ENCODE assay signal across 31 mouse cellular contexts in genomic region chr9:102528561-102528960, GRCm38 (mm10). TPM values are rescaled to one million over a fixed set of nuclear protein-coding genes. Genes with fewer than 3 reads are reported as not detected.
DNase-seq lines count a peak whose midpoint lies in the region; ATAC-seq lines count a peak whose summit lies in the region.
"Had no signal": no experiment of that assay in that cellular context is flagged by ENCODE, and none has a peak within 500 bp of the region (broad histone marks: within the 10 kb centered on the region; RNA-seq: fewer than 3 reads in every experiment).

No protein-coding gene starts in this region.

- H3K4me1 ChIP-seq in forebrain, embryonic 12.5 days: peaks cover 28% of the 10 kb centered on the region
- peaks cover 9% of the 10 kb centered on the region for H3K4me1 ChIP-seq in forebrain, embryonic 14.5 days (ENCODE audit: control insufficient read depth, insufficient read depth, low read length)
- H3K4me1 ChIP-seq in midbrain, embryonic 12.5 days: peaks cover 25% of the 10 kb centered on the region
- H3K4me1 ChIP-seq in midbrain, embryonic 15.5 days: peaks cover 7% of the 10 kb centered on the region; the same call in 1 of the 2 replicates
- H3K4me1 ChIP-seq in hindbrain, embryonic 16.5 days (ENCODE audit: control insufficient read depth, insufficient read depth, low read depth, low read length): no peaks in the 10 kb centered on the region; the same call in 1 of the 2 replicates
- H3K4me1 ChIP-seq in neural tube, embryonic 15.5 days: peaks cover 16% of the 10 kb centered on the region; the same call in 1 of the 2 replicates
- H3K4me1 ChIP-seq: heart, embryonic 13.5 days; lung, embryonic 15.5 days had no signal

- ATAC-seq in forebrain, embryonic 12.5 days (ENCODE audit: low FRiP score): no peak
- no peak for ATAC-seq in forebrain, embryonic 14.5 days
- ATAC-seq in midbrain, embryonic 12.5 days (ENCODE audit: low FRiP score, low read depth): no peak
- ATAC-seq in midbrain, embryonic 15.5 days (replicated peaks): no peak
- 0 out of 2 replicates have a peak, but pooled peaks have one; percentile 14 for ATAC-seq in hindbrain, embryonic 16.5 days
- no peak for ATAC-seq in neural tube, embryonic 15.5 days (ENCODE audit: low FRiP score)
- ATAC-seq: forebrain, embryonic 16.5 days had no signal

- DNase-seq in forebrain, embryonic 14.5 days (ENCODE audit: low spot score): no peak
- no peak for DNase-seq in gastrocnemius, postnatal 14 days
- DNase-seq in cerebellum, adult 11-12 months: no peak
- DNase-seq: adrenal gland, adult 8-10 months; cerebellum, adult 9-10 months; gastrocnemius, adult 2 months; heart, adult 2 months; heart, postnatal 10 days; kidney, adult 18-20 months; kidney, postnatal 25 days; lung, postnatal 36 days; right cerebral cortex, adult 18-20 months; spleen, adult 18-20 months; thymus, postnatal 14 days had no signal

- intact Hi-C loops in gastrocnemius, postnatal 14 days (cut with DNase I; ENCODE audit: low total_unique reads): no loop called here

- H3K36me3 ChIP-seq in forebrain, embryonic 12.5 days (replicated peaks): no peaks in the 10 kb centered on the region
- H3K36me3 ChIP-seq in forebrain, embryonic 14.5 days (ENCODE audit: control insufficient read depth, insufficient read depth, low read length): no peaks in the 10 kb centered on the region
- no peaks in the 10 kb centered on the region for H3K36me3 ChIP-seq in midbrain, embryonic 12.5 days
- H3K36me3 ChIP-seq in midbrain, embryonic 15.5 days (replicated peaks): no peaks in the 10 kb centered on the region
- H3K36me3 ChIP-seq in hindbrain, embryonic 16.5 days (ENCODE audit: control insufficient read depth, insufficient read depth, low read length): no peaks in the 10 kb centered on the region
- H3K36me3 ChIP-seq in neural tube, embryonic 15.5 days: no peaks in the 10 kb centered on the region
- H3K36me3 ChIP-seq: embryonic facial prominence, embryonic 12.5 days; G1E; heart, embryonic 13.5 days; kidney, embryonic 15.5 days; limb, embryonic 13.5 days; lung, embryonic 15.5 days had no signal

- peaks cover 22% of the 10 kb centered on the region; the same call in 1 of the 2 replicates for H3K27me3 ChIP-seq in forebrain, embryonic 12.5 days
- H3K27me3 ChIP-seq in forebrain, embryonic 14.5 days (replicated peaks; ENCODE audit: control insufficient read depth, insufficient read depth, low read length): no peaks in the 10 kb centered on the region
- peaks cover 16% of the 10 kb centered on the region for H3K27me3 ChIP-seq in midbrain, embryonic 12.5 days
- H3K27me3 ChIP-seq in midbrain, embryonic 15.5 days (replicated peaks): no peaks in the 10 kb centered on the region
- H3K27me3 ChIP-seq in hindbrain, embryonic 16.5 days (replicated peaks; ENCODE audit: control insufficient read depth, insufficient read depth, low read length): no peaks in the 10 kb centered on the region
- H3K27me3 ChIP-seq in neural tube, embryonic 15.5 days (replicated peaks): no peaks in the 10 kb centered on the region
- H3K27me3 ChIP-seq: CH12.LX; lung, embryonic 15.5 days had no signal

- peak overlapping the region; percentile 53; the same call in 1 of the 2 replicates for H3K27ac ChIP-seq in forebrain, embryonic 12.5 days
- H3K27ac ChIP-seq in forebrain, embryonic 14.5 days (ENCODE audit: low read depth, low read length): no peak overlapping the region
- H3K27ac ChIP-seq in midbrain, embryonic 12.5 days (replicated peaks): peak overlapping the region; percentile 58
- H3K27ac ChIP-seq in midbrain, embryonic 15.5 days: no peak overlapping the region
- H3K27ac ChIP-seq in hindbrain, embryonic 16.5 days (ENCODE audit: low read depth, low read length): no peak overlapping the region
- 0 out of 2 replicates have a peak overlapping the region, but pooled peaks have one; percentile 23 for H3K27ac ChIP-seq in neural tube, embryonic 15.5 days (replicated peaks)
- H3K27ac ChIP-seq: embryonic facial prominence, embryonic 12.5 days; gastrocnemius, adult 2 months; heart, adult 2 months; heart, embryonic 13.5 days; kidney, embryonic 15.5 days; limb, embryonic 13.5 days; lung, embryonic 15.5 days had no signal

- WGBS in forebrain, embryonic 12.5 days: 86% methylated on average over 7 of the region's 7 CpGs
- 90% methylated on average over 7 of the region's 7 CpGs for WGBS in forebrain, embryonic 14.5 days
- 79% methylated on average over 7 of the region's 7 CpGs for WGBS in midbrain, embryonic 12.5 days
- 66% methylated on average over 7 of the region's 7 CpGs for WGBS in midbrain, embryonic 15.5 days
- WGBS in hindbrain, embryonic 16.5 days: 63% methylated on average over 7 of the region's 7 CpGs
- 60% methylated on average over 7 of the region's 7 CpGs for WGBS in neural tube, embryonic 15.5 days

- no peaks in the 10 kb centered on the region for H3K9me3 ChIP-seq in forebrain, embryonic 12.5 days
- no peaks in the 10 kb centered on the region for H3K9me3 ChIP-seq in forebrain, embryonic 14.5 days (replicated peaks; ENCODE audit: control insufficient read depth, low read length)
- no peaks in the 10 kb centered on the region for H3K9me3 ChIP-seq in midbrain, embryonic 12.5 days
- H3K9me3 ChIP-seq in midbrain, embryonic 15.5 days: no peaks in the 10 kb centered on the region
- H3K9me3 ChIP-seq in hindbrain, embryonic 16.5 days (ENCODE audit: control insufficient read depth, low read length): no peaks in the 10 kb centered on the region
- H3K9me3 ChIP-seq in neural tube, embryonic 15.5 days (replicated peaks): no peaks in the 10 kb centered on the region
- H3K9me3 ChIP-seq: embryonic facial prominence, embryonic 12.5 days; heart, embryonic 13.5 days; kidney, embryonic 15.5 days; limb, embryonic 13.5 days; lung, embryonic 15.5 days had no signal

- no peak overlapping the region for H3K4me2 ChIP-seq in forebrain, embryonic 12.5 days
- no peak overlapping the region for H3K4me2 ChIP-seq in forebrain, embryonic 14.5 days (ENCODE audit: low read length)
- H3K4me2 ChIP-seq in midbrain, embryonic 12.5 days (replicated peaks): no peak overlapping the region
- H3K4me2 ChIP-seq in midbrain, embryonic 15.5 days: no peak overlapping the region
- H3K4me2 ChIP-seq in hindbrain, embryonic 16.5 days (ENCODE audit: low read length): no peak overlapping the region
- H3K4me2 ChIP-seq in neural tube, embryonic 15.5 days: no peak overlapping the region
- H3K4me2 ChIP-seq: embryonic facial prominence, embryonic 12.5 days; heart, embryonic 13.5 days; kidney, embryonic 15.5 days; limb, embryonic 13.5 days; liver, embryonic 11.5 days; lung, embryonic 15.5 days had no signal

- H3K4me3 ChIP-seq in forebrain, embryonic 12.5 days (replicated peaks): no peak overlapping the region
- no peak overlapping the region for H3K4me3 ChIP-seq in forebrain, embryonic 14.5 days (ENCODE audit: low read depth, low read length)
- H3K4me3 ChIP-seq in midbrain, embryonic 12.5 days: no peak overlapping the region
- H3K4me3 ChIP-seq in midbrain, embryonic 15.5 days: no peak overlapping the region
- no peak overlapping the region for H3K4me3 ChIP-seq in hindbrain, embryonic 16.5 days (ENCODE audit: low read length)
- no peak overlapping the region for H3K4me3 ChIP-seq in neural tube, embryonic 15.5 days (replicated peaks)
- H3K4me3 ChIP-seq: embryonic facial prominence, embryonic 12.5 days; gastrocnemius, adult 2 months; heart, adult 2 months; heart, embryonic 13.5 days; kidney, embryonic 15.5 days; limb, embryonic 13.5 days; lung, embryonic 15.5 days had no signal

- H3K9ac ChIP-seq in forebrain, embryonic 12.5 days: no peak overlapping the region
- H3K9ac ChIP-seq in forebrain, embryonic 14.5 days (ENCODE audit: low read length): no peak overlapping the region
- no peak overlapping the region for H3K9ac ChIP-seq in midbrain, embryonic 12.5 days (replicated peaks)
- no peak overlapping the region for H3K9ac ChIP-seq in midbrain, embryonic 15.5 days
- no peak overlapping the region for H3K9ac ChIP-seq in hindbrain, embryonic 16.5 days (ENCODE audit: low read depth, low read length)
- no peak overlapping the region for H3K9ac ChIP-seq in neural tube, embryonic 15.5 days (replicated peaks)
- H3K9ac ChIP-seq: embryonic facial prominence, embryonic 12.5 days; heart, embryonic 13.5 days; kidney, embryonic 15.5 days; limb, embryonic 13.5 days; lung, embryonic 15.5 days had no signal

RNA-seq across cellular contexts. Expression of gene Ky, which starts 23.0 kb away (rescaled TPM):
- polyA plus RNA-seq in forebrain, embryonic 12.5 days (2016; fragmentation: Nextera tagmentation; extraction: Ambion mirVana): 0.08 and 0.17 TPM in 2 replicates
- polyA plus RNA-seq in forebrain, embryonic 14.5 days (2014; fragmentation: Nextera tagmentation; extraction: Ambion mirVana): 0.30 and 0.31 TPM in 2 replicates
- 0.17 and 0.61 TPM in 2 replicates for polyA plus RNA-seq in midbrain, embryonic 12.5 days (2016; fragmentation: Nextera tagmentation; extraction: Ambion mirVana)
- polyA plus RNA-seq in midbrain, embryonic 15.5 days (2015; fragmentation: Nextera tagmentation; extraction: Ambion mirVana): 0.52 and 0.80 TPM in 2 replicates
- 1.1 TPM in 2 replicates for polyA plus RNA-seq in hindbrain, embryonic 16.5 days (2015; fragmentation: Nextera tagmentation; extraction: Ambion mirVana)
- polyA plus RNA-seq in neural tube, embryonic 15.5 days (2015; fragmentation: Nextera tagmentation; extraction: Ambion mirVana): 0.70 and 1.5 TPM in 2 replicates
- total RNA-seq in gastrocnemius, postnatal 14 days (2021): 100 to 1,000 TPM; 124 to 167 TPM
- total RNA-seq: CH12.LX; hematopoietic stem cell, adult 5-6 weeks; megakaryocyte-erythroid progenitor cell, adult 5-6 weeks had no signal
- polyA plus RNA-seq: C2C12; G1E; liver, embryonic 11.5 days had no signal

Comparison
In these comparisons a context has a peak if more than half of its experiments do, and no peak if none do; other contexts are left out.
1. H3K27ac ChIP-seq: peak in forebrain, embryonic 12.5 days (single experiment), midbrain, embryonic 12.5 days (single experiment) and neural tube, embryonic 15.5 days (single experiment); none in forebrain, embryonic 14.5 days (single experiment), midbrain, embryonic 15.5 days (single experiment) and hindbrain, embryonic 16.5 days (single experiment).